Mouse (Mus musculus) mouse embryonic stem cell (cell line): ENCODE results near the gene Gm19965.

Experiments used
- in situ Hi-C, 2 experiments: fragments of 300-500 bp; cut with MboI; formaldehyde crosslinking; loops; 1 replicate in 1 of 2; 3 replicates in 1 of 2; pipeline ENCODE4 v1.14.3; 2019 to 2020; ENCODE audit warnings: low sequenced_read_pairs in 2 of 2, low pct_unique_long_range_greater_than_20kb in 1 of 2, mixed read lengths in 1 of 2; ENCODE audit not compliant: unreplicated experiment in 1 of 2

Gene Gm19965

DNA sequence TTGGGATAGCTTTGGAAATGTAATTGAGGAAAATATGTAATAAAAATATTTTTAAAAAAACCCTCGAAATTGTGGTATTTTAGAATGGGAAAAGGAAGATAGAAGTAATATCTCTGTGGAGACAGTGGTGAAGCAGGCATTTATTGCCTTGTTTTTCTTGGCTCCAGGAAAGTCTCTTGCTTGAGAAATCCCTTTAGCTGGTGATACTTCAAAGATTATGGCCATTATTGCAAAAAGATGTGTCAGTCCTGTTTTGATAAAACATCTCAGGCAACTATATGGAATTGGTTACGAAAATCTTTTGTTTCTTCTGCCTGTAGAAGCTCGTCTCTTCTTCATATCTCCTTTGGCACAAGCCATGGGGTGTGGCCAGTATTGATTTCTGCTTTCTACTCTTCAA, at the start of gene Gm19965:
Gene Gm19965, plus strand, starts transcription at position 301 of the 400 bp plus-strand sequence.
- in situ Hi-C loops: no loop called here

DNA sequence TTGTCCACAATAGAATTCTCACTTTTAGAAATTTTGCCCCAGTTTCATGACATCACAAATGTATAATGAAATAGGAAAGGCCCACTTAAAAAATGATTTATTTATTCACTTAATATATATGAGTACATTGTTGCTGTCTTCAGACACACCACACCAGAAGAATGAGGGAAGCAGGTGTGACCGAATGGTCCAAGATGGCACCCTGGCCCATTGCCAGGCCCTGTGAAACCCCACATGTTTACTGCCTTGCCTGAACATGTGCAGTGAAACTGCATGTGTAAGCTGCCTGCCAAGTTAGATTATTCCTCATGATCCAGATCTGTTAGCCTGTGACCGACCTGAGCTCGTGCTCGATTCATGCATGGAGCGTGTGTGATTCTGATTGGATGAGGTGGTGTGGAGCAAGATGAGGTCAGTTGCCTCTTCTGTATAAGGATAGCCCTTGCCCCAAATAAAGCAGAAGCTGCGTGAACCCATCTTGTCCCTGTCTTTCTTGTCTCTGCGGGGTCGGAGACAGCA, 20.3 kb upstream of the Gm19965 start:
- in situ Hi-C loops: no loop called here
